Mouse (Mus musculus) myocyte (in vitro differentiated cells): ENCODE data around the gene Cfap74. TPM values are rescaled to one million over a fixed set of nuclear protein-coding genes. Genes with fewer than 3 reads are reported as not detected.

Source experiments
- H3K27me3 ChIP-seq: one replicate; pipeline ENCODE4 v1.6.1; 2011; ENCODE audit not compliant: control insufficient read depth, insufficient read depth, insufficient read length
- H3K36me3 ChIP-seq: one replicate; pipeline ENCODE4 v1.6.1; 2011; ENCODE audit not compliant: control insufficient read depth, insufficient read depth
- H3K4me2 ChIP-seq: one replicate; pipeline ENCODE4 v1.6.1; 2011; ENCODE audit warnings: low read depth, control low read depth
- H3K4me3 ChIP-seq: one replicate; pipeline ENCODE4 v1.5.1; 2011; ENCODE audit warnings: mild to moderate bottlenecking, control low read depth, moderate library complexity
- H3K79me2 ChIP-seq: one replicate; pipeline ENCODE4 v1.6.1; 2011; ENCODE audit not compliant: control insufficient read depth, insufficient read depth
- H3ac ChIP-seq: one replicate; pipeline ENCODE4 v1.6.1; 2011; ENCODE audit not compliant: control insufficient read depth, insufficient read length
- CEBPB ChIP-seq: IDR thresholded peaks from 2 replicates; pipeline ENCODE4 v1.6.1; 2011; ENCODE audit warnings: mild to moderate bottlenecking, moderate library complexity; ENCODE audit not compliant: poor library complexity, insufficient read depth, severe bottlenecking
- E2F4 ChIP-seq: IDR thresholded peaks from one replicate; pipeline ENCODE4 v1.6.1; 2011; ENCODE audit warnings: mild to moderate bottlenecking, control low read depth, moderate library complexity; ENCODE audit not compliant: insufficient read depth
- MAX ChIP-seq: IDR thresholded peaks from one replicate; pipeline ENCODE4 v1.6.1; 2011; ENCODE audit warnings: low read depth, mild to moderate bottlenecking, control low read depth
- MYOD1 ChIP-seq, 3 experiments: IDR thresholded peaks; one replicate each; pipeline ENCODE4 v1.6.1; 2011; ENCODE audit warnings: control low read depth in 2 of 3, low read depth in 2 of 3, mild to moderate bottlenecking in 2 of 3, moderate library complexity in 1 of 3; ENCODE audit not compliant: insufficient read length in 2 of 3, control insufficient read depth in 1 of 3
- MYOG ChIP-seq, 3 experiments: IDR thresholded peaks; one replicate each; pipeline ENCODE4 v1.6.1; 2011; ENCODE audit warnings: control low read depth in 2 of 3, low read depth in 2 of 3, mild to moderate bottlenecking in 2 of 3; ENCODE audit not compliant: insufficient read length in 2 of 3, control insufficient read depth in 1 of 3, insufficient read depth in 1 of 3
- POLR2A ChIP-seq: IDR thresholded peaks from one replicate; pipeline ENCODE4 v1.6.1; 2011; ENCODE audit warnings: low read depth, mild to moderate bottlenecking, control low read depth, moderate library complexity; ENCODE audit not compliant: insufficient read length
- POLR2AphosphoS2 ChIP-seq: IDR thresholded peaks from one replicate; pipeline ENCODE4 v1.6.1; 2011; ENCODE audit warnings: low read depth, control low read depth; ENCODE audit not compliant: insufficient read length
- REST ChIP-seq: IDR thresholded peaks from one replicate; pipeline ENCODE4 v1.6.1; 2011; ENCODE audit warnings: mild to moderate bottlenecking, control low read depth, moderate library complexity; ENCODE audit not compliant: insufficient read depth, insufficient read length
- SRF ChIP-seq: IDR thresholded peaks from one replicate; pipeline ENCODE4 v1.6.1; 2011; ENCODE audit warnings: low read depth; ENCODE audit not compliant: control insufficient read depth, insufficient read length
- TCF12 ChIP-seq: IDR thresholded peaks from one replicate; pipeline ENCODE4 v1.6.1; 2011; ENCODE audit warnings: mild to moderate bottlenecking, control low read depth; ENCODE audit not compliant: poor library complexity, insufficient read depth, severe bottlenecking
- TCF3 ChIP-seq: IDR thresholded peaks from one replicate; pipeline ENCODE4 v1.6.1; 2011; ENCODE audit warnings: low read depth, control low read depth; ENCODE audit not compliant: insufficient read length
- USF1 ChIP-seq: IDR thresholded peaks from one replicate; pipeline ENCODE4 v1.6.1; 2011; ENCODE audit warnings: low read depth, mild to moderate bottlenecking, control low read depth, moderate library complexity
- polyA plus RNA-seq: library from polyadenylated mRNA; unstranded; fragments of >200 nt; fragmentation: generic; extraction: Trizol; gene quantifications from one replicate; pipeline ENCODE4 v1.2.1, GENCODE M21; 2012; ENCODE audit warnings: missing spikeins

Gene Cfap74
- polyA plus RNA-seq, 1 experiment = 0.22 TPM

GRCm38 (mm10) chr4:155458575-155458974, 49.6 kb downstream of the Cfap74 start:
- H3K36me3 ChIP-seq = no peaks in the 10 kb centered on the region
- H3K4me3 ChIP-seq = no peak overlapping the region
- H3ac ChIP-seq = no peak overlapping the region
- H3K27me3 ChIP-seq = peaks cover 43% of the 10 kb centered on the region
- H3K4me2 ChIP-seq = peak overlapping the region; percentile 32
- no peak for TF ChIP-seq REST
- TF ChIP-seq MYOG (IDR thresholded peaks at IDR 0.05; ENCODE audit: control insufficient read depth in 1 of 3, insufficient read depth in 1 of 3, insufficient read length in 2 of 3, low read depth in 2 of 3) = peak in 2 of 3 experiments; percentile 51 to 84
- TF ChIP-seq CEBPB = no peak
- TF ChIP-seq TCF3 = peak; percentile 66
- no peak for TF ChIP-seq POLR2AphosphoS2
- peak; percentile 62 for TF ChIP-seq TCF12
- TF ChIP-seq MYOD1 (IDR thresholded peaks at IDR 0.05; ENCODE audit: control insufficient read depth in 1 of 3, insufficient read length in 2 of 3, low read depth in 2 of 3) = peak in 2 of 3 experiments; percentile 70 to 76
- no peaks in the 10 kb centered on the region for H3K79me2 ChIP-seq

- TF ChIP-seq MYOD1 (IDR thresholded peaks at IDR 0.05; ENCODE audit: control insufficient read depth in 1 of 3, insufficient read length in 2 of 3, low read depth in 2 of 3) (no peak), USF1 (no peak), TCF3 (no peak), TCF12 (no peak), REST (no peak), CEBPB (no peak)
- Histone ChIP-seq H3K4me2 (no peak overlapping the region), H3K36me3 (no peaks in the 10 kb centered on the region), H3K79me2 (no peaks in the 10 kb centered on the region), H3K27me3 (peaks cover 85% of the 10 kb centered on the region), H3ac (no peak overlapping the region), H3K4me3 (no peak overlapping the region)
Measured at GRCm38 (mm10) chr4:155463050-155463449, 54.1 kb downstream of the Cfap74 start.

GRCm38 (mm10) chr4:155463611-155464010, 54.6 kb downstream of the Cfap74 start:
- TF ChIP-seq MAX (no peak), POLR2AphosphoS2 (no peak), REST (no peak), MYOG (IDR thresholded peaks at IDR 0.05; ENCODE audit: control insufficient read depth in 1 of 3, insufficient read depth in 1 of 3, insufficient read length in 2 of 3, low read depth in 2 of 3) (no peak), USF1 (no peak), MYOD1 (IDR thresholded peaks at IDR 0.05; ENCODE audit: control insufficient read depth in 1 of 3, insufficient read length in 2 of 3, low read depth in 2 of 3) (no peak), TCF3 (no peak), SRF (no peak), E2F4 (no peak), TCF12 (no peak), POLR2A (no peak), CEBPB (no peak)
- peaks cover 85% of the 10 kb centered on the region for H3K27me3 ChIP-seq
- H3ac ChIP-seq = no peak overlapping the region
- no peak overlapping the region for H3K4me3 ChIP-seq
- H3K36me3 ChIP-seq = no peaks in the 10 kb centered on the region
- H3K4me2 ChIP-seq = no peak overlapping the region
- no peaks in the 10 kb centered on the region for H3K79me2 ChIP-seq

GRCm38 (mm10) chr4:155464061-155464460, 55.1 kb downstream of the Cfap74 start:
- Histone ChIP-seq H3K36me3 (no peaks in the 10 kb centered on the region), H3K4me3 (no peak overlapping the region), H3K79me2 (no peaks in the 10 kb centered on the region), H3K4me2 (no peak overlapping the region), H3ac (no peak overlapping the region), H3K27me3 (peaks cover 86% of the 10 kb centered on the region)
- TF ChIP-seq TCF12 = no peak
- no peak for TF ChIP-seq REST
- peak in 1 of 3 experiments; percentile 58 for TF ChIP-seq MYOD1 (IDR thresholded peaks at IDR 0.05; ENCODE audit: control insufficient read depth in 1 of 3, insufficient read length in 2 of 3, low read depth in 2 of 3)
- TF ChIP-seq TCF3 = no peak
- TF ChIP-seq POLR2AphosphoS2 = no peak
- no peak for TF ChIP-seq USF1
- no peak for TF ChIP-seq POLR2A
- TF ChIP-seq MYOG (IDR thresholded peaks at IDR 0.05; ENCODE audit: control insufficient read depth in 1 of 3, insufficient read depth in 1 of 3, insufficient read length in 2 of 3, low read depth in 2 of 3) = peak in 2 of 3 experiments; percentile 22 to 81
- no peak for TF ChIP-seq MAX
- TF ChIP-seq E2F4 = no peak
- TF ChIP-seq CEBPB = no peak
- TF ChIP-seq SRF = no peak

- H3K4me3 ChIP-seq = no peak overlapping the region
- peaks cover 91% of the 10 kb centered on the region for H3K27me3 ChIP-seq
- TF ChIP-seq MYOD1 (IDR thresholded peaks at IDR 0.05; ENCODE audit: control insufficient read depth in 1 of 3, insufficient read length in 2 of 3, low read depth in 2 of 3) (no peak), SRF (no peak), REST (no peak), MYOG (IDR thresholded peaks at IDR 0.05; ENCODE audit: control insufficient read depth in 1 of 3, insufficient read depth in 1 of 3, insufficient read length in 2 of 3, low read depth in 2 of 3) (no peak), USF1 (no peak), MAX (no peak), POLR2A (no peak), E2F4 (no peak), CEBPB (no peak), TCF12 (no peak), POLR2AphosphoS2 (no peak), TCF3 (no peak)
- no peaks in the 10 kb centered on the region for H3K79me2 ChIP-seq
- no peak overlapping the region for H3K4me2 ChIP-seq
- no peak overlapping the region for H3ac ChIP-seq
- no peaks in the 10 kb centered on the region for H3K36me3 ChIP-seq
Measured at GRCm38 (mm10) chr4:155465607-155466006, 56.6 kb downstream of the Cfap74 start.
